Mouse (Mus musculus) liver, adult 2 months (tissue): ENCODE results near the gene Bzw2. TPM values are rescaled to one million over a fixed set of nuclear protein-coding genes. Genes with fewer than 3 reads are reported as not detected.

Source experiments
- DNase-seq: peaks from one replicate; pipeline ENCODE4 v3.0.0-alpha.2; 2011; ENCODE audit warnings: low read depth, low spot score; ENCODE audit errors: extremely low read depth
- H3K27ac ChIP-seq: fragments of 200-500 bp; replicated peaks from 2 replicates; pipeline ENCODE4 v1.5.1; 2012; ENCODE audit warnings: low read depth, mild to moderate bottlenecking, control low read depth, inconsistent platforms, low read length; ENCODE audit not compliant: insufficient read depth
- H3K27me3 ChIP-seq: fragments of 200-500 bp; 2 replicates; pipeline ENCODE4 v1.6.1; 2012; ENCODE audit warnings: mild to moderate bottlenecking, moderate library complexity, low read length, inconsistent platforms; ENCODE audit not compliant: control insufficient read depth, insufficient read depth
- H3K36me3 ChIP-seq: fragments of 200-500 bp; 2 replicates; pipeline ENCODE4 v1.6.1; 2012; ENCODE audit warnings: low read length, inconsistent platforms; ENCODE audit not compliant: control insufficient read depth, insufficient read depth
- H3K4me1 ChIP-seq: fragments of 200-500 bp; 2 replicates; pipeline ENCODE4 v1.6.1; 2011; ENCODE audit warnings: low read length; ENCODE audit not compliant: control insufficient read depth, insufficient read depth
- H3K4me3 ChIP-seq: fragments of 200-500 bp; 2 replicates; pipeline ENCODE4 v1.5.1; 2011; ENCODE audit warnings: low read depth, mild to moderate bottlenecking, control low read depth, low read length, moderate library complexity; ENCODE audit not compliant: insufficient read depth
- H3K79me2 ChIP-seq: fragments of 200-500 bp; 2 replicates; pipeline ENCODE4 v1.6.1; 2012; ENCODE audit warnings: inconsistent platforms, mild to moderate bottlenecking, low read length, moderate library complexity; ENCODE audit not compliant: control insufficient read depth, insufficient read depth
- H3K9ac ChIP-seq: fragments of 200-500 bp; 2 replicates; pipeline ENCODE4 v1.6.1; 2012; ENCODE audit warnings: low read depth, mild to moderate bottlenecking, control low read depth, inconsistent platforms, low read length
- CTCF ChIP-seq: fragments of 200-500 bp; IDR thresholded peaks from 2 replicates; pipeline ENCODE4 v1.5.1; 2011; ENCODE audit warnings: low read depth, low read length, control low read depth
- POLR2A ChIP-seq: fragments of 200-500 bp; IDR thresholded peaks from 2 replicates; pipeline ENCODE4 v1.6.1; 2011; ENCODE audit warnings: low read length, control low read depth; ENCODE audit not compliant: insufficient read depth; ENCODE audit errors: extremely low read depth
- WGBS: fragments of 180-500 bp; shearing (Covaris S2); methylation state at CpG from one replicate; pipeline ENCODE4 v1.1.7; 2018; 5-methylcytosine and 5-hydroxymethylcytosine counted together
- polyA plus RNA-seq: library from polyadenylated mRNA; depleted of rRNA; stranded (reverse); fragments of >200 nt; gene quantifications from 2 replicates; pipeline ENCODE4 v1.2.3, GENCODE M21; 2012
- total RNA-seq: library from RNA; depleted of rRNA; stranded (reverse); fragments of >200 nt; gene quantifications from 2 replicates; pipeline ENCODE4 v1.2.3, GENCODE M21; 2014

Bzw2 gene
- total and polyA plus RNA-seq, 2 experiments: 2.4 to 7.5 TPM

DNA sequence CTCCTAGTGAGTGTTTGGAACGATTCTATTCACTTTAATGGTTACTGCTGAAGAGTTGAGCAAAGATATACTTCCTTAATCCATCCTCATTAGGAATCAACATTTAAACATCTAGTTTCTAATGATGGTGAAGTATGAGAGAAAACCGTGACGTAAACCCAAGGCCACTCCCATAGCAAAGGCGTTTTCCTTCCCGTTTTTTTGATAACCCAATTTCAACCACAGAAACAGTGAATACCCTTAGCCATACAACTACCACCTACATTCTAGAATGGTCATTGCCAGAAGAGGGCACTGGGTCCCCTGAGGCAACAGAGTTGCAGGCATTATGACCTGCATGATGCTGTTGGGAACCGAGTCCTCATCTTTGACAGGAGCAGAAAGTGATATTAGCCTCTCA lies 40.7 kb downstream of the Bzw2 start:
- Histone ChIP-seq H3K9ac (no peak overlapping the region), H3K36me3 (peaks cover 13% of the 10 kb centered on the region; the same call in 1 of the 2 replicates), H3K27ac (no peak overlapping the region), H3K27me3 (no peaks in the 10 kb centered on the region), H3K79me2 (no peaks in the 10 kb centered on the region), H3K4me1 (no peaks in the 10 kb centered on the region), H3K4me3 (no peak overlapping the region)
- 94% methylated on average over 6 of the region's 6 CpGs for WGBS
- DNase-seq: no peak
- TF ChIP-seq CTCF: no peak
- TF ChIP-seq POLR2A: no peak

DNA sequence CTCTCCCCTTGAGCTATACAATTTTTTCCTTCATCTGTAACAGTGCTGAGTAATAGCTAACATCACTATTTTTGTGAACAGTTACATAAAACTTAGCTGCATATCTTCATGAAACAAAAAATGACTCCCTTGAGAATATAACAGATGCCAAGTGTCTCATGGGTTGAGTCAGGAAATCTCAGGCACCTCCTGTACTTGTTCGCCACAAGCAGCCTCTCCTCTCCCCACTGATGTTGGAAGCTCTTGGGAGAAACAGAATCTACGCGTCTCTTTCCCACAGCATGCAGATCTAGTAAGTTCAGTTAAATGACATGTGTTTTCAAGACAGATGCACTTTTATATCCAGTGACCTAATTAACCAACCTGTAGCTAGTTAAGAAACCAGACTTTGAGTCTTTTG lies 45.8 kb downstream of the Bzw2 start:
- Histone ChIP-seq H3K4me1 (no peaks in the 10 kb centered on the region), H3K27ac (no peak overlapping the region), H3K9ac (no peak overlapping the region), H3K4me3 (no peak overlapping the region), H3K36me3 (peaks cover 38% of the 10 kb centered on the region), H3K79me2 (no peaks in the 10 kb centered on the region), H3K27me3 (no peaks in the 10 kb centered on the region)
- TF ChIP-seq CTCF (no peak), POLR2A (no peak)
- 98% methylated on average over 3 of the region's 3 CpGs for WGBS
- no peak for DNase-seq

- no peaks in the 10 kb centered on the region for H3K79me2 ChIP-seq
- H3K27ac ChIP-seq: no peak overlapping the region
- H3K9ac ChIP-seq: no peak overlapping the region
- no peaks in the 10 kb centered on the region for H3K27me3 ChIP-seq
- TF ChIP-seq CTCF (no peak), POLR2A (no peak)
- DNase-seq: no peak
- 98% methylated on average over 5 of the region's 5 CpGs for WGBS
- H3K36me3 ChIP-seq: peaks cover 40% of the 10 kb centered on the region
- no peaks in the 10 kb centered on the region for H3K4me1 ChIP-seq
- H3K4me3 ChIP-seq: no peak overlapping the region
Measured at GRCm38 (mm10) chr12:36111110-36111509, 46.8 kb downstream of the Bzw2 start.

DNA sequence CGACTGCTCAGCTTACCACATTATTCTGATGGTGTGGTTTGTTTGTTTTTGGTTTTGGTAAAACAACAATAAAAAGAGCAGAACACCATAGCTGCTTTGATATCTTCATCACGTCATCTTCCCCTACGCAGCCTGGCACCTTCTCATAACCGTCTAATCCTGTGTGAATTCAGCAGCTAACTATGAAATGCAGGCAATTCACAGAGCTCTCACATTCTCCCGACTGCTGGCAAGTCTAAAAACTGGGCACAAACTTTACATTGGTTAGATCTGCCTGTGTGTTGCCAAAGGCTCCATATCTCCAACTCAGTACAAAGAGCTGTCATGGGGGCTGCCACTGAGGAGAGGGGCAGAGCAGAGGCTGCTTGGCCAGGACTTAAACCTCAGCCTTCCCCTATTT lies 47.4 kb downstream of the Bzw2 start:
- DNase-seq: no peak
- Histone ChIP-seq H3K9ac (no peak overlapping the region), H3K27me3 (no peaks in the 10 kb centered on the region), H3K27ac (no peak overlapping the region), H3K4me1 (no peaks in the 10 kb centered on the region), H3K4me3 (no peak overlapping the region), H3K79me2 (no peaks in the 10 kb centered on the region), H3K36me3 (peaks cover 40% of the 10 kb centered on the region)
- TF ChIP-seq CTCF (no peak), POLR2A (no peak)
- WGBS: 92% methylated on average over 5 of the region's 5 CpGs

GRCm38 (mm10) chr12:36108442-36108841 lies 49.4 kb downstream of the Bzw2 start:
- no peak overlapping the region for H3K27ac ChIP-seq
- no peak overlapping the region for H3K9ac ChIP-seq
- DNase-seq: no peak
- H3K36me3 ChIP-seq: peaks cover 48% of the 10 kb centered on the region
- H3K4me3 ChIP-seq: no peak overlapping the region
- no peak for TF ChIP-seq CTCF
- TF ChIP-seq POLR2A: no peak
- H3K4me1 ChIP-seq: no peaks in the 10 kb centered on the region
- no peaks in the 10 kb centered on the region for H3K79me2 ChIP-seq
- no peaks in the 10 kb centered on the region for H3K27me3 ChIP-seq
- WGBS: 96% methylated on average over 5 of the region's 5 CpGs

DNA sequence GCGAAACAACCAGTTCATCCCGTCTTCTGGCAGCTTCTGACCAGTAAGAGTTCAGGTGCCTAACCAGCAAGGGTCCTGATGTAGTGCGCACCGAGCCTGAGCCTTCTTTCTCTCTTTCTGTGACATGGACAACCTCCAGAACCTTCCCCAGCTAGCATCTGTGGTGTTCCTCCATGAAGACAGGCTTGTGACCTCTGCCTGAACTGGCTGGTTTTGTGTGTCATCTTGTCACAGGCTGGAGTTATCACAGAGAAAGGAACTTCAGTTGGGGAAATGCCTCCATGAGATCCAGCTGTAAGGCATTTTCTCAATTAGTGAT lies 54.3 kb downstream of the Bzw2 start:
- no peak for DNase-seq
- Histone ChIP-seq H3K27me3 (no peaks in the 10 kb centered on the region), H3K79me2 (no peaks in the 10 kb centered on the region), H3K4me1 (no peaks in the 10 kb centered on the region), H3K27ac (no peak overlapping the region), H3K36me3 (peaks cover 40% of the 10 kb centered on the region), H3K9ac (no peak overlapping the region), H3K4me3 (no peak overlapping the region)
- 95% methylated on average over 4 of the region's 4 CpGs for WGBS
- TF ChIP-seq POLR2A: no peak
- TF ChIP-seq CTCF: no peak
